Mouse (Mus musculus): ENCODE results near the gene St3gal6. TPM values are rescaled to one million over a fixed set of nuclear protein-coding genes. Genes with fewer than 3 reads are reported as not detected.

The St3gal6 gene
- total RNA-seq, 2 experiments from 2014 or later, result 33.4 to 42.6 TPM

- DNase-seq (ENCODE audit: low spot score in 2 of 2), result no peak
Observed at GRCm38 (mm10) chr16:58522677-58523043, 1.4 kb downstream of the St3gal6 start.

GRCm38 (mm10) chr16:58521900-58522299 is 2.1 kb downstream of the St3gal6 start:
- DNase-seq (ENCODE audit: low spot score in 2 of 2), result no peak

GRCm38 (mm10) chr16:58521182-58521581 is 2.9 kb downstream of the St3gal6 start:
- no peak for DNase-seq (ENCODE audit: low spot score in 2 of 2)

GRCm38 (mm10) chr16:58520457-58520856 is 3.6 kb downstream of the St3gal6 start:
- no peak for DNase-seq (ENCODE audit: low spot score in 2 of 2)

GRCm38 (mm10) chr16:58519650-58520073 is 4.4 kb downstream of the St3gal6 start:
- no peak for DNase-seq (ENCODE audit: low spot score in 2 of 2)

- DNase-seq (ENCODE audit: low spot score in 2 of 2), result no peak
Observed at GRCm38 (mm10) chr16:58516960-58517798, 6.9 kb downstream of the St3gal6 start.

- no peak for DNase-seq (ENCODE audit: low spot score in 2 of 2)
Observed at GRCm38 (mm10) chr16:58516161-58516560, 7.9 kb downstream of the St3gal6 start.

- DNase-seq (ENCODE audit: low spot score in 2 of 2), result no peak
Observed at GRCm38 (mm10) chr16:58514565-58514964, 9.5 kb downstream of the St3gal6 start.

GRCm38 (mm10) chr16:58513755-58514154 is 10.3 kb downstream of the St3gal6 start:
- DNase-seq (ENCODE audit: low spot score in 2 of 2), result no peak

- no peak for DNase-seq (ENCODE audit: low spot score in 2 of 2)
Observed at GRCm38 (mm10) chr16:58512887-58513286, 11.2 kb downstream of the St3gal6 start.

- no peak for DNase-seq (ENCODE audit: low spot score in 2 of 2)
Observed at GRCm38 (mm10) chr16:58512181-58512761, 11.8 kb downstream of the St3gal6 start.

- no peak for DNase-seq (ENCODE audit: low spot score in 2 of 2)
Observed at GRCm38 (mm10) chr16:58504945-58505344, 19.1 kb downstream of the St3gal6 start.

- no peak for DNase-seq (ENCODE audit: low spot score in 2 of 2)
Observed at GRCm38 (mm10) chr16:58502566-58502965, 21.5 kb downstream of the St3gal6 start.

- DNase-seq (ENCODE audit: low spot score in 2 of 2), result no peak
Observed at GRCm38 (mm10) chr16:58501760-58502301, 22.2 kb downstream of the St3gal6 start.

GRCm38 (mm10) chr16:58499650-58500049 is 24.4 kb downstream of the St3gal6 start:
- DNase-seq (ENCODE audit: low spot score in 2 of 2), result no peak

GRCm38 (mm10) chr16:58499172-58499584 is 24.9 kb downstream of the St3gal6 start:
- DNase-seq (ENCODE audit: low spot score in 2 of 2), result no peak

- DNase-seq (ENCODE audit: low spot score in 2 of 2), result no peak
Observed at GRCm38 (mm10) chr16:58497886-58498713, 25.9 kb downstream of the St3gal6 start.

GRCm38 (mm10) chr16:58496791-58497190 is 27.3 kb downstream of the St3gal6 start:
- no peak for DNase-seq (ENCODE audit: low spot score in 2 of 2)

GRCm38 (mm10) chr16:58487861-58488260 is 36.2 kb downstream of the St3gal6 start:
- no peak for DNase-seq (ENCODE audit: low spot score in 2 of 2)

GRCm38 (mm10) chr16:58482296-58482695 is 41.7 kb downstream of the St3gal6 start:
- no peak for DNase-seq (ENCODE audit: low spot score in 2 of 2)

GRCm38 (mm10) chr16:58481906-58482270 is 42.2 kb downstream of the St3gal6 start:
- no peak for DNase-seq (ENCODE audit: low spot score in 2 of 2)

Data from gastrocnemius, postnatal 4 days (tissue).